Mouse (Mus musculus): ENCODE results near the gene Hmgcll1.
"Not testable (repeated sequence)": the region's sequence is repeated elsewhere in the genome, so short reads cannot be mapped to it uniquely, and the experiment has no call there.

Hmgcll1 gene

DNA sequence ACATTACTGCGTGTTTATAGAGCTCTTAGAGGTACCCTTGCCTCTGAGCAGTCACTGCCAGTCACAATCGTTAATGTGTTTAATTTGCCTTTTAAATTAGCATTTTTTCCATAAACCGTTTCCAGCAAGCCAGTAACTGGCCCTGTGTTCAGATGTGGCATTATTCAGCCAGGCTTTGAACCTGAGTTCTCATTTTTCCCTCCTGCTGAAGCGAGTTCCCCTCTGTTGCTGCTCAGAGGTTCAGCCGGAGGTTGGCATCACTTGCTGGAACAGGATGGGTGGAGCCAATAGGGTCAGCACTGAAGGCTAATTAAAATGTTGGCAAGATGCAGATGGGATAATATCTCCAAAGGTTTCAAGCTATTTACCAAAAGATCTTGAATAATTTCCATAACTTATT lies 28.7 kb downstream of the Hmgcll1 start:
- no peak for DNase-seq (ENCODE audit: low read depth in 1 of 2, low spot score in 2 of 2)

DNA sequence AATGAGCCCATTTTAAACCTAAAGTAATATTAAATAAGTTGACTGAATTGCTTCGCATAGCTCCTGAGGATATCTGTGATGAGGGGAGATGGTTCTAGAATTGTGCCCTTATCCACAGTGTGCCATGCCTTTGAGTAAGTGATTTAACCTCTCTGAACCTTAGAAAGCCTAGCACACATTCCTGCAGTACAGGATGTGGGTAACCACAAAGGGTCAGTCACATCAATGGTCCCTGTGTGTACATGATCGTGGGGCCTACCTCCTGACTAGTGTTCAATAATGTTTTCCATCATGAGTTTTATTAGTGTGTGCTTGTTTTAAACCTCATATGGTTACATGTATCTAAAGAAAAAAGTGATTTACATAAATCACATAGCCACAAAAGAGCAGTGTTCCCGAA lies 46.3 kb downstream of the Hmgcll1 start:
- DNase-seq (ENCODE audit: low read depth in 1 of 2, low spot score in 2 of 2): no peak

DNA sequence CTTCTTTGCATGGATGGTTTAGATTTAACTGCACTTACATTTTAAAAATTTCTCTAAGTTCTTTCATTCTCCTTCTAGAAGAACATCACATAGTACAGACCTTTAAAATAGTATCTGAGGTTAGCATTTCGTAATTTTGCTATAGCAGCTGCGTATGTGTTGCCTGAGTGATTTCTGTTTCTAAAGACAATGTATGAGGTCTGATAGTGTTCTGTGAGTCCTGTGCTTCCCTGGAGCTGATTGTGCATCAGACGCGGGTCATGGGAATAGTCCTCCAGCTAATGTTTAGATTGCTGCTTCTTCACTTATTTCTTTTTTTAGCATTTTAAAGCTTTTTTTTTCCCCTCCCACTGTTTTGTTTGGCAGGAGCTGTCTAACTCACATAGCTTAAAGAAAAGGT lies 46.8 kb downstream of the Hmgcll1 start:
- no peak for DNase-seq (ENCODE audit: low read depth in 1 of 2, low spot score in 2 of 2)

DNA sequence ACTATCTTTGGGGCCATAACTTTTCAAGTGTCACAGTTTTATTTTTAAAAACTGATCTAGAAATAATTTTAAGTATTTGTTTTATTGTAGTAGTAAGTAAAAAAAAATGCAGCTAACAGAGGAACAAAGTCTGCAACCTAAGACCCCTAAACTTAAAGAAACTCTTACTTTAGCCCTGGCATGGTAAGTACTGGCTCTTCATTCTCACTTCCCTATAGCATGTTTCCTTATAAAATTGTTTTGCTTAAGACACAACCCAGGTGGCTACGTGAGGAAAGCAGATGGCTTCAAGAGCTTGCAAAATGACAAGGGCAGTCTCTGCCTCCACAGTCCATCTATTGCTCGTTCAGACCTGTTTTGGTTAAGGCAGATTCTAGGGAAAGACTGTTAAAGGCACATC lies 49.5 kb downstream of the Hmgcll1 start:
- DNase-seq (ENCODE audit: low read depth in 1 of 2, low spot score in 2 of 2): no peak

DNA sequence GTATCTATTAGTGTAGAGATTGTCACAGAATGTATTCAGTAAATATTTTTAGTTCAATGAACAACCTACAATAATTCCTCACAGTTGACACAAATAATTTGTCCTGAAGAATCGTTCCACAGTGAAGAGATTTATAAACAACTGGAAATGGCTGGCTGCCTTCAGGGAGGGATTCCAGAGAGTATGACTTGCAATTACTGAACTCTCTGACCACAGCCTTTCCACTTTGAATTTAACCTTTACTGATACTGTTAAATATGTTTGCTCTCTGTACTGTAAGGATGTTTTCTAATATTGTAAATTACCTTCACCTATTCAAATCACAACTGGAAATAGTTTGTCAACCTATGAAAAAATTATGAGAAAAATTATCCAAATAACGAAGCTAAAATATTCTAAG lies 76.9 kb downstream of the Hmgcll1 start:
- no peak for DNase-seq (ENCODE audit: low read depth in 1 of 2, low spot score in 2 of 2)

DNA sequence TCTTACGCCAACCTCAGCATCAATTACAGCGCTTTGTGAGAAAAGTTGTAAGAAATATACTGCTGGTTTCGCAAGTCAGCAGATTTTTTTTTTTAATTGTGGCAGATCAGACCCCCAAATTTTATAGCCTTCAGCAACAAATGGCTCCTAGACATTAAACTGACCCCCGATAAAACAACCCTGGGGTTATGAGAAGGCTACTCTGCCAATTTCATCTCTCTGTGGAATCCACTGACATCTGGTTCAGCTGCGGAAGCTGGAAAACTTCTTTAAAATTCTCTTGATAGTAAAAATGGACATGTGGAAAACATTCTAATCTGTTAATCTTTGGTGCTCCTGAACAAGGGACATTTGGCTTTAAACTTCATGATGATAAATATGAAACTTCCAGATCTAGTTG lies 82.6 kb downstream of the Hmgcll1 start:
- no peak for DNase-seq (ENCODE audit: low read depth in 1 of 2, low spot score in 2 of 2)

DNA sequence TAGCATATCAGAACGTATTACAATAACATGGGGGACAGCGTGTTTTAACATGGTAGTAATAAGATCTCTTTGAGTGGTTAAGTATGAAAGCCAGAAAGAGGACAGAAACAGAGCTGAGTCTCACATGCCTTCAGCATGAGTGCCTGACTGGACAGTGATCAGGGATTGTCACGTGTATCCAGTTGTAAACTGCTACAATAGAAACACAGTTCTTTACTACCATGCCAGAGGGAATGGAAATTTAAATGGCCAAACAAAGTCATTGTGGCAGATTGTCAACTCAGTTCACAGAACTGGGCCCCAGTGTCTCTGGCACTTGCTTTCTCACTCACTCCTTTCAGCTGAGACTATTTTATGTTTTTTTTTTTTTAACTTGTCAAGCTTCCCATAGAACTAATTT lies 85.3 kb downstream of the Hmgcll1 start:
- DNase-seq (ENCODE audit: low read depth in 1 of 2, low spot score in 2 of 2): no peak

DNA sequence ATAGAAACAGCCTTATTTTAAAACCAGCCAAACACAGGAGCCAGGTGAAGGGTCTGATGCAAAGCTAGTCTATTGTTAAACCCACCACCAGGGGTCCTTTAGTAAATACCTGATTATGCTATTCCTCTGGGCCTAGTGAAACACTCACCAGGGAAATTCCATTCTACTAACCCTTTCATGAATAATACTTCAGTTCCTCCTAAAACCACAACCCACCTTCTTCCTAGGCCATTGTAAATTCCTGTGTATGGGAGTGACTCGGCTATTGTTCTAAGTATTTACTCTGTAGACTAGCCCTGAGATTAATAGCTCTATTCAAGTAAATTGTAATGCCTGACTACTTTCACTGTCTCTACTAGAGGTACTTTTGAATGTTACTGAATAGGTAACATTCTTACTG lies 89.8 kb downstream of the Hmgcll1 start:
- not testable (repeated sequence) for DNase-seq (ENCODE audit: low read depth in 1 of 2, low spot score in 2 of 2)

DNA sequence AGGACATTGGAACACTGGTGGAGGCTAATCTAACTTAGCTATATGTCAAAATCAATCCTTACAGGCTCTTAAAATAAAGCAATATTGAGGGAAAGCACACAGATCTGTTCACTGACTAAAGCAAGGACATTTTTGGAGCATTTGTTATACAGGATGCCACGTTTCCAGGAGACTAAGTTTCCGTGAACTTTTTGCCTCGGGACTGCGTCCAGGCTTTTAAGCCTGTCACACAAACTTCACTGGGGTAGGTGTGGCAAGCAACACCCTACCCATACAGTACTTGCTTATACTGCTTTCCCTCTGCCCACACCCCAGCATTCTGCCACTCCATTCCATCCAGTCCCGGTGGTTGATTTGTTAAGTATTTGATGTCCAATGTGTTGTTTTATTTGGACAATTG lies 90.2 kb downstream of the Hmgcll1 start:
- DNase-seq (ENCODE audit: low read depth in 1 of 2, low spot score in 2 of 2): no peak

DNA sequence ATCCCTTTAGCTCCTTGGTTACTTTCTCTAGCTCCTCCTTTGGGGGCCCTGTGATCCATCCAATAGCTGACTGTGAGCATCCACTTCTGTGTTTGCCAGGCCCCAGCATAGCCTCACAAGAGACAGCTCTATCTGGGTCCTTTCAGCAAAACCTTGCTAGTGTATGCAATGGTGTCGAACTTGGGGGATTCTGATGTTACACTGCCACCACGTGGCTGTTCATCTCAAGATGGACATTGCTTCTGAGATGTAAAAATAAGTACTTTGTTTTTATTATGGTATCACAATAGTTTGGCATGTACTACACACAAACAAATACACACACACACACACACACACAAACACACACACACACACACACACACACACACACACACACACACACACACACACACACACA lies 108.2 kb downstream of the Hmgcll1 start:
- not testable (repeated sequence) for DNase-seq (ENCODE audit: low read depth in 1 of 2, low spot score in 2 of 2)

DNA sequence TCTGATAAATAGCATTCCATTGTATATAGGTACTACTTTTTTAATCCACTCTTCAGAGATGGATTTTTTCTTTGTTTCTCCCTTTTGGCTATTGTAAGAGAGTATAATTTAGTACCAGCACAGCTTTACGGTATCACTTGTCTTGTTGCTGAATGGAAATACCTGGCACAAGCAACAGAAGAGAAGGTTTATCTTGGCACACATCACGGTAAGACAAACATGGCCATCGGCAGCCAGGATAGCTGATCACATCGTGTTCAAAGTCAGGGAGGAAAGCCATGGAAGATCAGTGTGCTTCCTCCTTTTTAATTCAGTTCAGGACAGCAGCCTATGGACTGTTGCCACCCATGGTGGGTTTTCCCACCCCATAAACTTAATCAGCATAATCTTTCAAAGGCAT lies 109.6 kb downstream of the Hmgcll1 start:
- no peak for DNase-seq (ENCODE audit: low read depth in 1 of 2, low spot score in 2 of 2)

DNA sequence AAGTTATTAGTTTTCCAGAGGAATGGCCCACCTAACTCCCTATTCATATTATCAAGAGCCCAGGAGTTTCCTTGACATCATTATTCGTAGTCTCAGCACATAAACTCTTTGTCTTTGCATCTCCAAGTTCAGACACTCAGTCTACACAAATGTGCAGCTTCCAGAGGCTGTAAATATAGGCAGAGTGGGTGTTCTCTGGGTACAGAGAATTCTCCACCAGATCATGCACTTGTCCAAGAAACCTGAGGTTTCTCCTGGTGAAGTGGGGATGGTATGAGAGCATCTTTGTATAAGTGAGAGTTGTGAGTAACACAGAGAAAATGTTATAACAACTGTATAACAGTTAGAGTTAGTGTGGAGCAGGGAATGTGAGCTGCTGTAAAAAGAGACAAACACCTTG lies 114.7 kb downstream of the Hmgcll1 start:
- DNase-seq (ENCODE audit: low read depth in 1 of 2, low spot score in 2 of 2): no peak

DNA sequence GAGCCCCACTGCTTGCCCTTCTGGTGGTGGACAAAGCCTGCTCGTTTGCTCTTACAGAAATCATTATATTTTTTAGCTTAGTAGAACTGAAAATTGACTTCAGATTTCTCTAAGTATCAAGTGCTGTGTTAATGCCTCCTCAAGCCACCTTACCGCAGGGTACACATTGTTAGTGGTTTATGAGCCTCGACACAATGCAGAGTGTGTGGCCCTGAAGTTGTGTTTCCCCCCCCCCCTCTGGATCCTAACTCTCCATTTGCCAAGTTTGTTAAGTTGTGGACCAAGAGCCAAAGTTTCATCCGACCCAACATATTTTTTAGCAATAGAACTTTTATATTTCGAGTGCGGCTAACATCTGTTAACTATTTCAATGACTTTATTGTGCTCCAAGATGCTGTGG lies 119.4 kb downstream of the Hmgcll1 start:
- DNase-seq (ENCODE audit: low read depth in 1 of 2, low spot score in 2 of 2): no peak

DNA sequence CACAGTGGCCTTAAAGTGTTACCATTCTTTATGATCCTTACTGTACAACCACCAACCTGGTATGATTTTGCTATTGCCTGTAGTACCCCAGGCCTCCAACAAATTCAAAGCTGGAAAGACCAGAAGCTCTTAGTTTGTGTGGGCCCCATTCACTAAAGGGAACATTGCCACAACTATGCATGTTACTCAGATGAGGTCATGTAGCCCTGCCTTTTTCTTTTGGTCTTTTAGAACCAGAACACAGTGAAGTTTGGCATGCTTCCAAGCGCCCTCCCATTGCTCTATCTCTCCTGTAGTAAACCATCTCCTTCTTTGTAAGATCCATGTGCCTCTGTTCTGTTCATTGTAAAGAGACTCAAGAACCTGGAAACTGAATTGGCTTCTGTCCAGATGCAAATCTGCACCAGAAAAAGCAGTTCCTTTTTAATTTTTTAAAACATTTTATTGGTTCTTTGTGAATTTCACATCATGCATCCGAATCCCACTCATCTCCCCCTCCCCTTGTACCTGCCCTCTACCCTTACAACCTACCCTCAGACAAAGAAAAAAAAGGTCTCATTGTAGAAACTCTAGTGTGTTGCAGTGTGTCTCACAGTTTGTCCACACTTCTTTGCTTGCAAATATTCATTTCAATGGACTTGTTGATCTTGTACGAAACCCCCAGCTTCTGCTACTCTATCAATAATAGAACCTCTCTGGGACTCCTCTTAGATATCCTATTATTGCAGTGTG lies 123.9 kb downstream of the Hmgcll1 start:
- DNase-seq (ENCODE audit: low read depth in 1 of 2, low spot score in 2 of 2): no peak

DNA sequence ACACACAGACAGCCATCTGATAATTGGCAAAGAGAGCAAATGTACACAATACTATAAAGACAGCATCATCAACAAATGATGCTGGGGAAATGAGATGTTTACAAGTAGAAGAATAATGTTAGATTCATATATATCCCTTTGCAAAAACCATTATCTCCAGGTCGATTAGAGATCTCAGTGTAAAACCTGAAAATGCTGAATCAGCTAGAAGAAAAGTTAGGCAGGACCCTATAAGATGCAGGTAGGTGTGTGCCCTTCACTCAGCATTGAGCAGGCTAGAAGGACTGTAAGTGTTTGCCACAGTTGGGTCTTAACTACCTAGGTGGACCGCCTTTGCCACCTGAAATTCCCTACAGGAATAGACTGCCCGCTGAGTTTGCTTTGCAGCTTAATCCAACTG lies 130.9 kb downstream of the Hmgcll1 start:
- DNase-seq (ENCODE audit: low read depth in 1 of 2, low spot score in 2 of 2): no peak

DNA sequence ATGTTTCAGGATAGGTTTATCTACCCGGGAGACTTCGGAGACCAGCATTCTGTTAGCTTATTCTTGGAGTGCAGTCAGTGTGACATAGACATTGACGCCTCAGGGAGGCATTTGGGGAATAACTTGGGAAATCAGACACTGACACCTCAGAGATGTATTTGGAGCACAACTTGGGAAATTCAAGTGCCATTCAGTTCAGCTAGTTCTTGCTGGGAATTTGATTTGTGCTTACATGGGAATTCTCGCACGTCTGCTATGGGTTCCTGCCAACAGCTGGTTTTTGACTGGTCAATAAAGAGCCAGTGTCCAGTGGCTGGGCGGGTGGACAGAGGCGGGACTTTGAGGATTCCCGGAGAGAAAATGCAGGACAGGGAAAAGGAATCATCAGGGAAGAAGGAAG lies 147.8 kb downstream of the Hmgcll1 start:
- DNase-seq (ENCODE audit: low read depth in 1 of 2, low spot score in 2 of 2): no peak

DNA sequence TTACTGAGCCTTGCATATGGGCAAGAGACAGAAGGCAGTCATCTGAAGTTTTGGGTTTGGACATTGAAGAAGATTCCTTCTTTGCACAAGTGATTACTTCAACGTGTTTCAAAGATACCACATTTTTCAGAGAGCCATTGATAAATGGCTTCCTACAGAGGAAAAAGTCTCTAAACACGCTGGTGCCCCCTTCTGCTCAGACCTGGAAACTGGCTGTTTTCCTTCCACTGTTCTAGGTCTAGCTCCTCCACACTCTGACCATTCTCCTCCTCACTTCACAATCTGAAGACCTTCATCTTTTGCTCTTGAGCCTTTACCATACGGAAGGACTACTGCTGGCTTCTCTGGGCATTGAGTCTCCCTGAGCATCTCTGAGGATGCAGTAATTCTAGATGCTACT lies 153.7 kb downstream of the Hmgcll1 start:
- DNase-seq (ENCODE audit: low read depth in 1 of 2, low spot score in 2 of 2): no peak

DNA sequence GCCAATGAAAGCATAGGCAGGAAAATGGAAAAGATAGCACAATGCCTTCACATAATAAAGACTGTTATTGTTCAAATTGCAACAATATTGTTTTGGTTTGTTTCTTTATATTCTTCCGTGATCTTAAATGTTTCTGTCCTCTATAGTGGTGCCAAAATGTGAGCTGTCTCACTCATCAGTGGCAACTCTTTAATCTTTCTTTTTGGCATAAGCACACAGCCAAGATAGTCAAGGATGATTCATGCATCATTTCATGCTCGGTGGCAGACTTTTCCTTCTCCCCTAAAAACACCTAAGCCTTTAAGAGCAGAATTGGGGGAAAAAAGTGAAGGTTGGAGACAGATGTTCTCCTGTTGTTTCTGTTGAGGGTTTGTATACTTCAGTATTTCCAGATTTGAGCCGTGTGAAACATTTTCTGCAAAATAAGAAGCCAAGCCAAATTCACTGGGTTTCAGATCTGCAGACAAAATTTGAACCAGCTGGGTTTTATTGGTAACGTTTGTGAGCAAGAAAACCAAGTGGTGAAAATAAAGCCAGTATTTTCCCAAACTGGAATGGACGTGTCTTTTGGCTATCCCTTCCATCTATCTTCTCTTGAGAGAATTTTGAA lies 158.1 kb downstream of the Hmgcll1 start:
- DNase-seq (ENCODE audit: low read depth in 1 of 2, low spot score in 2 of 2): no peak

DNA sequence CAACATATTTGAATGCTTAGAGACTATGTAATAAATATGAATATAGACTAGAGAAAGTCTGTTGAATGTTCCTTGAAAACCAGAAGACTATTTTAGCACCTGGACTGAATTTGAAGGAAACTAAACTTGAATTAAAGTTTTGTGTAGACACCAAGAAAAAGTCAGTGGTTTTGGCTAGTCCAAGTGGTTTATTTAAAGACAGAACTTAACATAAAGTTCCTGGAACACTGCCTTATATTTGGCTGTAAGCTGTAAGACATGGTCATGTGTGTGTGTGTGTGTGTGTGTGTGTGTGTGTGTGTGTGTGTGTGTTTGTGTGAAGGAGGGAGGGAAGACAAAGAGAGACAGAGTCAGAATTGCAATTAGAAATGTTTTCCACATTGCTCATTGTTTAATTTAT lies 164.6 kb downstream of the Hmgcll1 start:
- no peak for DNase-seq (ENCODE audit: low read depth in 1 of 2, low spot score in 2 of 2)
